Mouse (Mus musculus) heart, embryonic 10.5 days (tissue): ENCODE results near the gene Nrg4. TPM values are rescaled to one million over a fixed set of nuclear protein-coding genes. Genes with fewer than 3 reads are reported as not detected.
"Not testable (repeated sequence)": the region's sequence is repeated elsewhere in the genome, so short reads cannot be mapped to it uniquely, and the experiment has no call there.

Experiments used
- DNase-seq: peaks from one replicate; pipeline ENCODE4 v3.0.0-alpha.2; 2017; ENCODE audit warnings: low spot score
- H3K27ac ChIP-seq: fragments of 300-500 bp; sonication (generic); 2 replicates; pipeline ENCODE4 v1.5.1; 2016; ENCODE audit warnings: mild to moderate bottlenecking
- H3K27me3 ChIP-seq: fragments of 300-500 bp; sonication (generic); 2 replicates; pipeline ENCODE4 v1.6.1; 2016; ENCODE audit warnings: mild to moderate bottlenecking; ENCODE audit not compliant: poor library complexity, insufficient read depth, severe bottlenecking
- H3K36me3 ChIP-seq: fragments of 300-500 bp; sonication (generic); 2 replicates; pipeline ENCODE4 v1.6.1; 2016; ENCODE audit warnings: mild to moderate bottlenecking, moderate library complexity
- H3K4me1 ChIP-seq: fragments of 300-500 bp; sonication (generic); 2 replicates; pipeline ENCODE4 v1.6.1; 2016; ENCODE audit warnings: mild to moderate bottlenecking
- H3K4me3 ChIP-seq: fragments of 300-500 bp; sonication (generic); 2 replicates; pipeline ENCODE4 v1.5.1; 2016; ENCODE audit warnings: mild to moderate bottlenecking, moderate library complexity
- H3K9me3 ChIP-seq: fragments of 300-500 bp; sonication (generic); 2 replicates; pipeline ENCODE4 v1.6.1; 2016; ENCODE audit warnings: mild to moderate bottlenecking, moderate library complexity
- WGBS: fragments of 180-500 bp; shearing (Covaris S2); methylation state at CpG from one replicate; pipeline ENCODE4 v1.1.7; 2016; 5-methylcytosine and 5-hydroxymethylcytosine counted together
- polyA plus RNA-seq: library from polyadenylated mRNA; unstranded; fragments of >200 nt; fragmentation: Nextera tagmentation; extraction: Ambion mirVana; gene quantifications from 2 replicates; pipeline ENCODE4 v1.2.1, GENCODE M21; 2016

Gene Nrg4
- polyA plus RNA-seq, 1 experiment from 2014 or later: 1.3 TPM

- Histone ChIP-seq H3K36me3 (no peaks in the 10 kb centered on the region), H3K4me3 (no peak overlapping the region), H3K4me1 (no peaks in the 10 kb centered on the region), H3K27ac (no peak overlapping the region), H3K9me3 (no peaks in the 10 kb centered on the region), H3K27me3 (no peaks in the 10 kb centered on the region)
- DNase-seq: no peak
- WGBS: 61% methylated on average over 8 of the region's 8 CpGs
Observed at GRCm38 (mm10) chr9:55264356-55265302, 62.0 kb downstream of the Nrg4 start.

DNA sequence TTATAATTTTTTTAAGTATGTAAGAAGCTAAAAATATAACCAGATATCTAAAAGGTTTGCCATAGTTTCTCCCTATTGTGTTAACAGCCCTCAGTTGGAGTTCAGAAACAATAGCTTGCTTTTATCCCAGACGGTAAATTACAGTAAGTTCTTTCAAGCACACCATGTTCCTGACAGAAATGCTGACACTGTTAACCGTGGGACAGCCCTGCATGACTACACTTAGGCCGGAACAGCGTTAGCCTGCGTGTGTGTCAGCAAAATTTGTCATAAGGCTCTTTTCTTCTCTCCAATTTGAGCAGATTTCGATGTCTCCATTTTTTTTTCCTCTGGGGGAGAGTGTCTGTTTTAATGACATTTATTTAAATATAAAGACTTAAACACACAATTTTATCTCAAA, 66.9 kb downstream of the Nrg4 start:
- no peaks in the 10 kb centered on the region for H3K36me3 ChIP-seq
- WGBS: 68% methylated on average over 6 of the region's 6 CpGs
- H3K27me3 ChIP-seq: no peaks in the 10 kb centered on the region
- no peak overlapping the region for H3K27ac ChIP-seq
- no peak overlapping the region for H3K4me3 ChIP-seq
- H3K4me1 ChIP-seq: no peaks in the 10 kb centered on the region
- no peak for DNase-seq
- no peaks in the 10 kb centered on the region for H3K9me3 ChIP-seq

DNA sequence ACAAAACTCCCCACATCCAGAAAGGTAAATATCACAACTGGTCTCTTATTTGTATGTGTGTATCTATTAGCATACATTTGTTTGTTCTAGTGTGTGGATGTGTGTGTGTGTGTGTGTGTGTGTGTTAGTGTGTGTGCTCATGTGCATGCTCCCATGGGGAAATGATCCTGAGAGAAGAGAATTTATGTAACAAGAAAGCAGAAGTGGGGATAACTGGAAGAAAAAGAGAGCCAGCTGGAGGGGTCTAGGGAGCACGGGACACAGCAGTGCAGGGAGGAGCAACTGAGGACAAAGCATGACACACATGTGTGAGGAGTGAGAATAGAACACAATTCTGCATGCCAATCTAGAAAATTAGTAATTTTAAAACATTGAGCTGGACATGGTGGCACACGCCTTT, 69.5 kb downstream of the Nrg4 start:
- H3K9me3 ChIP-seq: no peaks in the 10 kb centered on the region
- no peaks in the 10 kb centered on the region for H3K36me3 ChIP-seq
- H3K4me3 ChIP-seq: no peak overlapping the region
- H3K27me3 ChIP-seq: no peaks in the 10 kb centered on the region
- WGBS: 90% methylated on average over 2 of the region's 2 CpGs
- H3K27ac ChIP-seq: no peak overlapping the region
- DNase-seq: no peak
- H3K4me1 ChIP-seq: no peaks in the 10 kb centered on the region

GRCm38 (mm10) chr9:55255604-55256003, 71.0 kb downstream of the Nrg4 start:
- 65% methylated on average over 4 of the region's 4 CpGs for WGBS
- no peaks in the 10 kb centered on the region for H3K9me3 ChIP-seq

GRCm38 (mm10) chr9:55255056-55255455, 71.6 kb downstream of the Nrg4 start:
- 91% methylated on average over 5 of the region's 5 CpGs for WGBS

More at GRCm38 (mm10) chr9:55255604-55256003, 71.0 kb downstream of the Nrg4 start:
- no peak for DNase-seq
- Histone ChIP-seq H3K27me3 (no peaks in the 10 kb centered on the region), H3K36me3 (no peaks in the 10 kb centered on the region), H3K27ac (no peak overlapping the region), H3K4me1 (no peaks in the 10 kb centered on the region), H3K4me3 (no peak overlapping the region)

GRCm38 (mm10) chr9:55253849-55254248, 72.8 kb downstream of the Nrg4 start:
- Histone ChIP-seq H3K27ac (no peak overlapping the region), H3K27me3 (no peaks in the 10 kb centered on the region), H3K4me1 (no peaks in the 10 kb centered on the region), H3K4me3 (no peak overlapping the region), H3K36me3 (no peaks in the 10 kb centered on the region), H3K9me3 (no peaks in the 10 kb centered on the region)
- WGBS: 65% methylated on average over 1 of the region's 1 CpGs
- no peak for DNase-seq

More at GRCm38 (mm10) chr9:55255056-55255455, 71.6 kb downstream of the Nrg4 start:
- Histone ChIP-seq H3K27ac (no peak overlapping the region), H3K27me3 (no peaks in the 10 kb centered on the region), H3K36me3 (no peaks in the 10 kb centered on the region), H3K4me1 (no peaks in the 10 kb centered on the region), H3K9me3 (no peaks in the 10 kb centered on the region), H3K4me3 (no peak overlapping the region)
- DNase-seq: no peak

DNA sequence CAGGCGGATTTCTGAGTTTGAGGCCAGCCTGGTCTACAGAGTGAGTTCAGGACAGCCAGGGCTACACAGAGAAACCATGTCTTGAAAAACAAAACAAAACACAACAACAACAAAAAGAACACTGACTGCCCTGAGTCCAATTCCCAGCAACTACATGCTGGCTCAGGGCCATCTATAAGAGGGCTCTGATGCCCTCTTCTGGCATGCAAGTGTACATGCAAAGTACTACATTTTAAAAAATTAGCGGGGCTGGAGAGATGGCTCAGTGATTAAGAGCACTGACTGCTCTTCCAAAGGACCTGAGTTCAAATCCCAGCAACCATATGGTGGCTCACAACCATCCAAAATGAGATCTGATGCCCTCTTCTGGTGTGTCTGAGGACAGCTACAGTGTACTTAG, 74.5 kb downstream of the Nrg4 start:
- DNase-seq, H3K9me3 ChIP-seq, H3K27me3 ChIP-seq, H3K4me1 ChIP-seq, H3K27ac ChIP-seq, H3K36me3 ChIP-seq, H3K4me3 ChIP-seq: not testable (repeated sequence)
- WGBS: 43% methylated on average over 2 of the region's 2 CpGs

- 83% methylated on average over 6 of the region's 6 CpGs for WGBS
- no peak for DNase-seq
- Histone ChIP-seq H3K4me1 (no peaks in the 10 kb centered on the region), H3K27ac (no peak overlapping the region), H3K36me3 (no peaks in the 10 kb centered on the region), H3K27me3 (no peaks in the 10 kb centered on the region), H3K4me3 (no peak overlapping the region), H3K9me3 (no peaks in the 10 kb centered on the region)
Observed at GRCm38 (mm10) chr9:55250595-55251247, 75.9 kb downstream of the Nrg4 start.

DNA sequence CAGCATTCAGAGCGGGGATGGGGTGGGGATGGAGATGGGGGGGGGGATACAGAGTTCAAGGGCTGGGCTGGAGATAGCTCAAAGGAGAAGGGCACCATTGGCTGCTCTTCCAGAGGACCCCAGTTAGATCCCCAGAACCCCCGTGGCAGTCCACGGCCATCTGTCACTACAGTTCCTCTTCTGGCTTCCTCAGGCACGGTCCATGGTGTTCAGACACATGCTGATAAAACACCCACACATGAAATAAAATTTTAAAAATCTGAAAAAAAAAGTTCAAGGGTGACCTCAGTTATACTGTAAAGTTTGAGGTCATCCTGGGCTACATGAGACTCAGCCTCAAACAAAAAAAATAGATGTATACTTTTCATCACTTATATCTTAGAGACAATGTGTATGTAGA, 78.2 kb downstream of the Nrg4 start:
- no peaks in the 10 kb centered on the region for H3K4me1 ChIP-seq
- H3K27ac ChIP-seq: no peak overlapping the region
- no peaks in the 10 kb centered on the region for H3K27me3 ChIP-seq
- no peaks in the 10 kb centered on the region for H3K9me3 ChIP-seq
- no peak for DNase-seq
- H3K4me3 ChIP-seq: no peak overlapping the region
- no peaks in the 10 kb centered on the region for H3K36me3 ChIP-seq
- WGBS: 78% methylated on average over 4 of the region's 4 CpGs

GRCm38 (mm10) chr9:55246918-55247317, 79.7 kb downstream of the Nrg4 start:
- Histone ChIP-seq H3K27ac (no peak overlapping the region), H3K9me3 (no peaks in the 10 kb centered on the region), H3K4me3 (no peak overlapping the region), H3K4me1 (no peaks in the 10 kb centered on the region), H3K27me3 (no peaks in the 10 kb centered on the region), H3K36me3 (no peaks in the 10 kb centered on the region)
- WGBS: 83% methylated on average over 4 of the region's 4 CpGs
- no peak for DNase-seq

DNA sequence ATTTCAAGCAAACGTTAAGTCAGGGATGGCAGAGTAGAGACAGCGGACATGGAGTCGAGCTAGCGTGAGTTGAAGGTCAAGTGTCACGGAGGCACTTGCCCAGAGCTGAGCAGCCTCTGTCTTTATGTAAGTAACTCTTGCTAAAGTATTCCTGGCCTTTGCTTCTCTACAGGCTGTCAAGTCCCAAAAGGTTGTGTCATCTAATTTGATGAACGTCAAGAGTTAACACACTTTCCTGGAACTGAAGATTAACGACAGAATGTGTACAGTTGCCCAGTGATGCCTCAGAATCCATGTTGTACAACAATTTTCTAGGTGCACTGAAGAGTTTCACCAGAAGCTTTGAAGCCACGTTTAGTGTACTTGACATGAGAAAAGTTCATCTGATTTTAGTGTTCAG, 80.2 kb downstream of the Nrg4 start:
- H3K4me3 ChIP-seq: no peak overlapping the region
- H3K9me3 ChIP-seq: no peaks in the 10 kb centered on the region
- no peak overlapping the region for H3K27ac ChIP-seq
- no peaks in the 10 kb centered on the region for H3K4me1 ChIP-seq
- no peak for DNase-seq
- WGBS: 79% methylated on average over 8 of the region's 8 CpGs
- no peaks in the 10 kb centered on the region for H3K27me3 ChIP-seq
- no peaks in the 10 kb centered on the region for H3K36me3 ChIP-seq

GRCm38 (mm10) chr9:55245057-55245750, 81.4 kb downstream of the Nrg4 start:
- not testable (repeated sequence) for DNase-seq, H3K36me3 ChIP-seq, H3K9me3 ChIP-seq, H3K27me3 ChIP-seq, H3K4me3 ChIP-seq, H3K4me1 ChIP-seq, H3K27ac ChIP-seq
- 82% methylated on average over 1 of the region's 1 CpGs for WGBS

DNA sequence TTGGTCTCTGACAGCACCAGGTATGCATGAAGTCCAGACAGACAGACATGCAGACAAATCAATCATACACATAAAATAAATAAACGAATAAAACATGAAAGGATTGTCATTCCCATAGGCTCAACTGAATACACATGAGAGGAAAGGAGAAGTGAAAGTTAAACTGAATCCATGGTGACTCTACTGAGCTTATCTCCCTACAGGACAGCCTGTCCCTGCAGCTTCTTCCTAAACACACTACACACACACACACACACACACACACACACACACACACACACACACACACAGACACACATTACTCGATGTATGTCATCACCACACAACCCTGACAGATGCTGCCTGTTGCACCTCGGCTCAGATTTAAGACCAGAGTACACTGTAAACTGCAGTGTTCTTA, 82.6 kb downstream of the Nrg4 start:
- 64% methylated on average over 3 of the region's 3 CpGs for WGBS
- DNase-seq: no peak
- H3K27ac ChIP-seq: no peak overlapping the region
- H3K27me3 ChIP-seq: no peaks in the 10 kb centered on the region
- H3K9me3 ChIP-seq: no peaks in the 10 kb centered on the region
- H3K4me1 ChIP-seq: no peaks in the 10 kb centered on the region
- no peak overlapping the region for H3K4me3 ChIP-seq
- H3K36me3 ChIP-seq: no peaks in the 10 kb centered on the region
